Mouse (Mus musculus) megakaryocyte, embryonic 14.5 days (primary cell): ENCODE results near the gene Gsk3a. TPM values are rescaled to one million over a fixed set of nuclear protein-coding genes. Genes with fewer than 3 reads are reported as not detected.
A peak's percentile ranks its signal among the peaks of the same experiment; 100 is the strongest.

ENCODE experiments used
- H3K27me3 ChIP-seq: replicated peaks from 2 replicates; pipeline ENCODE3; 2012; ENCODE audit warnings: inconsistent platforms
- H3K36me3 ChIP-seq: replicated peaks from 2 replicates; pipeline ENCODE3; 2012; ENCODE audit warnings: low read length, inconsistent platforms, mixed read lengths
- H3K4me1 ChIP-seq: 2 replicates; pipeline ENCODE4 v1.6.1; 2012; ENCODE audit warnings: inconsistent platforms
- H3K4me3 ChIP-seq: replicated peaks from 2 replicates; pipeline ENCODE3; 2012; ENCODE audit warnings: moderate library complexity, mild to moderate bottlenecking, inconsistent platforms
- H3K9me3 ChIP-seq: 2 replicates; pipeline ENCODE4 v1.6.1; 2012; ENCODE audit warnings: inconsistent platforms
- FLI1 ChIP-seq: IDR thresholded peaks from 2 replicates; pipeline ENCODE4 v1.6.1; 2012; ENCODE audit warnings: low read length, inconsistent platforms, mixed read lengths
- GATA1 ChIP-seq: IDR thresholded peaks from 3 replicates; pipeline ENCODE4 v1.6.1; 2012; ENCODE audit warnings: mixed read lengths, low read length, inconsistent platforms, borderline replicate concordance
- polyA plus RNA-seq: library from polyadenylated mRNA; stranded (reverse); fragments of >175 nt; gene quantifications from 2 replicates; pipeline ENCODE4 v1.2.3, GENCODE M21; 2012; ENCODE audit warnings: low replicate concordance; ENCODE audit not compliant: insufficient read depth

The Gsk3a gene
- polyA plus RNA-seq, 1 experiment, result 120 TPM

DNA sequence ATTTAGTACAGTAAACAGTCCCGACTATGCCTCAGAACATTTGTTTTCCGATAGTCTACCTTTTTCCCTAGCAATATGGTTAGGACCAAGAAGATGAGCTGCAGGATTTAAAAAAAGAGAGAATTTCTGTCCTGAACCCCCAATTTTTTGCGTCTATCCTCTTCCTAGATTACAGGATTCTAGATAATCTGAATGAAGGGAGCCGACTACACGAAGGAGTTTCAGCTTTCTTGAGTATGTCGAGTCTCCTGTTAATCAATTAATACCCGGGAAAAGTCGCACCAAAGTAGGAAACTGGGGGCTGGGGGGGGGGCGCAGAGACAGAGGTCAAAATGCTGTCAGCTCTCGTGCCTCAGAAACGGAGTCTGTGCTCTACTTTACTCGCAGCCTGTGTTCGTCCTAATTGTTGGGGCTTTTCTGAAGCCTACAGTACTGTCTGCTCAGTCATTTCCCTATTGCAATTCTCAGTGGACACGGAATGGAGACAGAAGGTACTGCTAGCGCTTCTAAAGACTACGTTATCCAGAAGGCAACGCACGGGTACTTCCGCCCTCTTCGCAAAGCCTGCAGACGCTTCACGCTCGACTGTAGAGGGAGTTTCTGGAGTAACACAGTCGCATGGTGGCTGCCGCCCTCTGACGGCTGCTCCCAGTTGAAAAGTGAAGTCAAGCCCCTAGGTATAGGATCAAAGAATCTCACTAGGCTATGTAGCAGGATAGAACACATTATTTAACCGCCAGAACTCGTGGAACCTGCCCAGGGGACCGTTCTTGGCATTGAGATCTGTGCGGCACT lies 1.4 kb upstream of the Gsk3a start:
- TF ChIP-seq FLI1 (no peak), GATA1 (no peak)
- H3K36me3 ChIP-seq, result peaks cover 32% of the 10 kb centered on the region
- peak overlapping the region; percentile 96 for H3K4me3 ChIP-seq

DNA sequence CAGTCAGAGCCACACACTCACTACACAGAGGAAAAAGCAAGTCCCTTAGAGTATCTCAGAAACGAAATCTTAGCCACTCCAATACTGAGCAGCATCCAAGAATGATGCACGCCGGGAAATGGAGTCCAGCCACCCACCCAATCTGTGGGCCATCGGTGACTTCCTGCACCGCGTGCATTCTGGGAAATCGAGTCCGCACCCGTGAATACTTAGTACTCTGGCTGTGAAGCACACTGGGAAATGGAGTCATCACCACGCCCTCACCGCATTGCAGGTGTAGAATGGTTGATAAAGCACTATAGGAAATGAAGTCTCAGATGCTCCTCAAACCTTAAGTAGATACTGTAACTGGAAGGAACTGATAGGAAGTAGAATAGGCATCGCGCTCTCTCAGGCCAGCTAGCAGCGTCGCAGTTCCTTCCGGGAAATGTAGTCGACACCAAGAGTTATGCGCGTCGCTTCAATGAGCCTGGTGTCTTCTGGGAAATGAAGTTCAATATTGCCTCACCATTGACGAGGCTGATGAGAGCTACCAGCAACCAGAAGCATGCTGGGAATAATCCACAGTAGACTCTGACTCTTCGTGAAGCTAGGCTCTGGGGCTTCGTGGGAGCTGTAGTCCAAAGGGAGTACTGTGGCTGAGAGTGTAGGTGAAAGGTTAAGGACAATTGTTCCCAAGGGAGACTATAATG lies 510 bp upstream of the Gsk3a start:
- TF ChIP-seq GATA1 (peak; percentile 70; the same call in 1 of the 3 replicates), FLI1 (no peak)
- Histone ChIP-seq H3K4me1 (peaks cover 70% of the 10 kb centered on the region), H3K4me3 (peak overlapping the region; percentile 96), H3K36me3 (peaks cover 38% of the 10 kb centered on the region), H3K27me3 (no peaks in the 10 kb centered on the region), H3K9me3 (no peaks in the 10 kb centered on the region)

More for the DNA sequence above, 1.4 kb upstream of the Gsk3a start:
- Histone ChIP-seq H3K9me3 (no peaks in the 10 kb centered on the region), H3K4me1 (peaks cover 62% of the 10 kb centered on the region), H3K27me3 (no peaks in the 10 kb centered on the region)

DNA sequence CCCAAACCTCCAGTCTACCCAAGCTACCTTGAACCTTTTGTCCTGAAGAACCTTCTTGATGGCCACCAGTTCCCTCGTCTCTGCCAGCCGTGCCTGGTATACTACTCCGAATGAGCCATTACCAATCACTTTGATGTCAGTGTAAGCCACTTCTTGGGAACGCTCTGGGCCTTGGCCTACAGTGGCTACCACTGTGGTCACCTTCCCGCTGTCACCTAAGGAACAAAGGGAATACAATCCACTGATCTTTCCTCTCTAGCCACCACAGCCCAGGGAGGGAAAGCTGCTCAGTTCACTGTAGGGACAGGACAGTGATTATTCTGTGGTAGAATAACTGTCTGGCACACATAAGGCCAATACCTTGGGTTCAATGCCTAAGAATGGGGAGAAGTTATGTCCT lies 2.1 kb downstream of the Gsk3a start:
- H3K27me3 ChIP-seq, result no peaks in the 10 kb centered on the region
- no peaks in the 10 kb centered on the region for H3K9me3 ChIP-seq
- H3K4me3 ChIP-seq, result peak overlapping the region; percentile 2
- TF ChIP-seq FLI1, result no peak
- no peak for TF ChIP-seq GATA1
- H3K36me3 ChIP-seq, result peaks cover 56% of the 10 kb centered on the region
- H3K4me1 ChIP-seq, result peaks cover 80% of the 10 kb centered on the region

DNA sequence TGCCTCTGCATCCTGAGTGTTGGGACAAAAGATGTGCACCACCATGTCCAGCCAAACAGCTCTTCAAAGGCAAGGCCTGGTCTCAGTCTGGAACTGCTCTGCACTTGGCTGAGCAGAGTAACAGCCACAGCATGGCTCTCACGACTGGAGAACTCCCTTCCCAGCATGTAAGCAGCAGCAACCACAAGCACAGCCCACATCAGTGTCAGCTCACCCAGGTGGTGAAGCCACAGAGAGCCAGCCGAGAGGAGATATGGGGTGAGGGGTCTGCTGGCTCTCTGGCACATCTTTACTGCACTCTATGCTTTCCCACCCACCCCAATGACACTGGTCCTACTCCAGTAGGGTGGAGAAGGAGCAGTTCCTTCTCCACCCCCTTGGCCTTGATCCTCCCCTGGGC lies 4.6 kb downstream of the Gsk3a start:
- Histone ChIP-seq H3K4me1 (peaks cover 77% of the 10 kb centered on the region), H3K4me3 (no peak overlapping the region)

DNA sequence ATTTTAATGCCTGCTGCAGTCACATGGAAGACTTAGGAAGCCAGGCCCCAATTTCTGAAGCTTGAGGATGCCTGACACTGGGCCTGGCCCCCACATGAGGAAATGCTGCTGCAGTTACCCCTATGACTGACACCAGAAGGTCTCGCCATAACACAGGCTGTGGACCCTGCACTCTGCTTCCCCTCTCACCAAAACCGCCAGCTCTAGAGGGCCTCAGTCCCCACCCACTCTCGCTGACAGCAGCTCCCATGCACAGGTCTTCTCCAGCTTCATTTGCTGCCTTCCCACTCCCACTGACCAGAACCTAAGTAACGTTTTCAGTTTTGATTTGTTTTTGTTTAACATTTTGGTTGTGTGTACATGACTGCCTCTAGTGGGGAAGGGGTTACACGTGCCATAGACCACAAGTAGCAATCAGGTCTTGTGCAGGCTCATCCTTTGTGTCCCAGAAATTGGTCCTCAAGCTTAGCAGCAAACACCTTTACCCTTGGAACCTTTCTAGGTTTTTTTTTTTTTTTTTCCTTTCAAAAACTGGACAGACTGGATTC lies 5.5 kb downstream of the Gsk3a start:
- Histone ChIP-seq H3K4me3 (no peak overlapping the region), H3K4me1 (peaks cover 86% of the 10 kb centered on the region), H3K9me3 (no peaks in the 10 kb centered on the region), H3K27me3 (no peaks in the 10 kb centered on the region), H3K36me3 (peaks cover 89% of the 10 kb centered on the region)
- no peak for TF ChIP-seq FLI1
- no peak for TF ChIP-seq GATA1

More for the DNA sequence above, 4.6 kb downstream of the Gsk3a start:
- Histone ChIP-seq H3K36me3 (peaks cover 81% of the 10 kb centered on the region), H3K27me3 (no peaks in the 10 kb centered on the region), H3K9me3 (no peaks in the 10 kb centered on the region)
- TF ChIP-seq FLI1 (no peak), GATA1 (no peak)

DNA sequence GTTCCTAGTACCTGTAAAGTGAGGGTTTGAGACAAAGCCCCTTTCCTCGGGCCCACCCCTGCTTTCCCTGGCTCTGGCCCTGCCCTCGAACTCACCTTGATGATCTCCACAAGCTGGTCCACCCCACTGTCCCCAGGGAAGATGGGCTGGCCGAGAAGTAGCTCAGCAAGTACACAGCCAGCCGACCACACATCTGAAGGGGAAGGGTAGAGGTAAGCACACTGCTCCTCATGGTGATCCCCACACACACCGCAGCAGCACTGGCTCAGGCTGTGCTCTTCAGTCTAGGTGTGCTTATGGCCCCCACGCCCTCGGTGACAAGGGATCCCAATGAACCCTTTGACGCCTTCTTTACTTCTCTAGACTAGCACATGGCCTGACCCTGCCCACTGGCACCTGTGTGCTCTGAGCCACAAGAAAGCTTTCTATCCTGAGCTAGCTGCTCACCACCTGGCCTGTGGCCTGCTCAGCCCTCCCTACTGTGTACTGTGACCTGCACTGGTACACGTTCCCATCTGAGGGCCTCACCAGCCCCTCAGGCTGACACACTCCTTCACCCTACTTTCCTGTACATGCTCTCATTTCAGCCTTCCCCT lies 6.9 kb downstream of the Gsk3a start:
- Histone ChIP-seq H3K36me3 (peaks cover 100% of the 10 kb centered on the region), H3K4me1 (peaks cover 86% of the 10 kb centered on the region), H3K9me3 (no peaks in the 10 kb centered on the region), H3K4me3 (no peak overlapping the region), H3K27me3 (no peaks in the 10 kb centered on the region)
- TF ChIP-seq FLI1 (no peak), GATA1 (no peak)

DNA sequence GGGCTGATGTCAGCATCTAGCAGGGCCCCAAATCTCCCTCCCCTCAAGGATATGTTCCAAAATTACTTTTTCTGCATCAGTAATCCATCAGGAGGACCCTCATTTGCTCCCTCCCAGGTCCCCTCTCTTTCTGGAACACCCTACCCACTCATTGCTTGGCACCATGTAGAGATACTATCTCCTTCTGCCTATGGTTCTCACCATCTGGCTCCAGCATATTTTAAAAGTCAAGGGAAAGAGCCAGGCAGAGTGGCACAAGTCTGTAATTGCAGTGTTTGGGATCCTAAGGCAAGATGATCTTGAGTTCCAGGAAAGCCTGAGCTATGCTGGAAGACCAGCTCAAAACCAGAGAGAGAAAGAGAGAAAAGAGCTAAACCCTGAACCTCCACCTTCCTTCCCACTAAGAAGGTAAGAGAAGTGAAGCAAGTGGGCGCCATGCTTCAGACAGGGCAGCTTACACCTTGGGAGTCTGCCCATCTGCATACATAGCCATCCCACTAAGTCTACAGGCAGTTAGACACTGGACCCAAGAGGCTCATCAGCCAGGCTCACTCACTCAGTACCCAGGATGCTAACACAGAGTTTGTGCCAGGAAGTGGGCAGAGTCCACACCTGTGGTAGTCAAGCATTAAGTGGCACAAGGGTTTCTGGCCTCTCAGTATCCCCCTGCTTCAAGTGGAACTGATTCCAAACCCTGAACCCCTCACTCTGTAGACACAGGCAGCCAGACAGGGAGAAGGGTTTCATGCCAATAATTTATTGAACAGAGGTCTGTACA lies 9.9 kb downstream of the Gsk3a start:
- no peaks in the 10 kb centered on the region for H3K9me3 ChIP-seq

DNA sequence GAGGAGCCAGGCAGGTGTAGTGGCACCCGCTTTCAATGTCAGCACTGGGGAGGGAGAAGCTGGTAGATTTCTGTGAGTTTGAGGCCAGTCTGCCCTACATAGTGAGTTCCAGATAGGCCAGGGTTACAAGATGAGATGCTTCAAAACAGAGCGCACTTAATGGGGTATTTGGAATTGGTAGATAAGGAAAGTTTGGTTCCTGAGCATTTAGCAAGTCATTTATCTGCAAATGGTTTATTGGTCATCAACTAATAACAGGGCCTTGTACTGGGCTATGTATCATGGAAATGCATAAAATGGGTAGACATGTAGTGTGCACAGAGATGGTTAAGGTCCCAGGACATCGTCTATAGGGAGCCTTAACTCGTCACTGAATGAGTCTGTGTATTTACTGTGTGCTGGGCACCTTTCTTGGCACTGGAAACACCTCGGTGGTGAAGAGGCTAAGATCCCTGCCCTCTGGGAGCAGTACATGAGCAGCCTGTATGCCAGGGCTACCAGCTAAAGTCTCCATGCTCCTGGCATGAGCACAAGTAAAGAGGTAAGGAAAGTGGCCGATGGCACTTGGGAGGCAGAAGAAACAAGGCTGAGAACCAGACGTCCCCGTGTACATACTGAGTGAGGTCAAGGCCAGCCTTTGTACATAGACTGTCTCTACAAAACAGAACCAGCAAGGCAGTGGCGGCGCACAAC lies 15.2 kb downstream of the Gsk3a start:
- H3K4me1 ChIP-seq, result peaks cover 93% of the 10 kb centered on the region
- no peaks in the 10 kb centered on the region for H3K27me3 ChIP-seq
- peaks cover 57% of the 10 kb centered on the region for H3K36me3 ChIP-seq
- no peaks in the 10 kb centered on the region for H3K9me3 ChIP-seq
- H3K4me3 ChIP-seq, result peak overlapping the region; percentile 96
- TF ChIP-seq FLI1, result no peak

More for the DNA sequence above, 9.9 kb downstream of the Gsk3a start:
- no peak overlapping the region for H3K4me3 ChIP-seq
- no peaks in the 10 kb centered on the region for H3K27me3 ChIP-seq
- TF ChIP-seq GATA1 (no peak), FLI1 (no peak)
- peaks cover 100% of the 10 kb centered on the region for H3K36me3 ChIP-seq
- H3K4me1 ChIP-seq, result peaks cover 88% of the 10 kb centered on the region
